Mouse (Mus musculus): ENCODE data around the gene Irak3. TPM values are rescaled to one million over a fixed set of nuclear protein-coding genes. Genes with fewer than 3 reads are reported as not detected.
"Not testable (repeated sequence)": the region's sequence is repeated elsewhere in the genome, so short reads cannot be mapped to it uniquely, and the experiment has no call there.

Gene Irak3
- polyA plus RNA-seq, 1 experiment from 2014 or later = 1.2 TPM

GRCm38 (mm10) chr10:120123721-120124120 lies 78.2 kb downstream of the Irak3 start:
- Histone ChIP-seq H3K27ac (ENCODE audit: low read length) (no peak overlapping the region), H3K36me3 (ENCODE audit: control insufficient read depth, insufficient read depth, low read length) (no peaks in the 10 kb centered on the region), H3K4me3 (ENCODE audit: low read length) (no peak overlapping the region), H3K27me3 (ENCODE audit: control insufficient read depth, insufficient read depth, low read depth, low read length) (no peaks in the 10 kb centered on the region; the same call in 1 of the 2 replicates), H3K4me1 (replicated peaks; ENCODE audit: control insufficient read depth, insufficient read depth, low read length) (0 out of 2 replicates have a peak, but pooled peaks cover 3% of the 10 kb centered on the region), H3K9ac (ENCODE audit: low read length) (no peak overlapping the region), H3K4me2 (ENCODE audit: low read depth, low read length) (no peak overlapping the region), H3K9me3 (ENCODE audit: control insufficient read depth, low read length) (no peaks in the 10 kb centered on the region)
- ATAC-seq (ENCODE audit: low read depth) = no peak
- 81% methylated on average over 3 of the region's 3 CpGs for WGBS

- no peak overlapping the region for H3K4me3 ChIP-seq (ENCODE audit: low read length)
- no peaks in the 10 kb centered on the region for H3K27me3 ChIP-seq (ENCODE audit: control insufficient read depth, insufficient read depth, low read depth, low read length)
- H3K27ac ChIP-seq (ENCODE audit: low read length) = no peak overlapping the region
- H3K9ac ChIP-seq (ENCODE audit: low read length) = no peak overlapping the region
- peaks cover 3% of the 10 kb centered on the region; the same call in 1 of the 2 replicates for H3K4me1 ChIP-seq (replicated peaks; ENCODE audit: control insufficient read depth, insufficient read depth, low read length)
- H3K4me2 ChIP-seq (ENCODE audit: low read depth, low read length) = no peak overlapping the region
- WGBS = 97% methylated on average over 1 of the region's 1 CpGs
- H3K36me3 ChIP-seq (ENCODE audit: control insufficient read depth, insufficient read depth, low read length) = no peaks in the 10 kb centered on the region
- H3K9me3 ChIP-seq (ENCODE audit: control insufficient read depth, low read length) = no peaks in the 10 kb centered on the region
- ATAC-seq (ENCODE audit: low read depth) = no peak
Observed at GRCm38 (mm10) chr10:120115249-120115648, 86.7 kb downstream of the Irak3 start.

GRCm38 (mm10) chr10:120114493-120114892 lies 87.4 kb downstream of the Irak3 start:
- Histone ChIP-seq H3K4me2 (ENCODE audit: low read depth, low read length) (no peak overlapping the region), H3K27ac (ENCODE audit: low read length) (no peak overlapping the region), H3K4me3 (ENCODE audit: low read length) (no peak overlapping the region), H3K36me3 (ENCODE audit: control insufficient read depth, insufficient read depth, low read length) (no peaks in the 10 kb centered on the region), H3K4me1 (replicated peaks; ENCODE audit: control insufficient read depth, insufficient read depth, low read length) (peaks cover 3% of the 10 kb centered on the region; the same call in 1 of the 2 replicates), H3K9ac (ENCODE audit: low read length) (no peak overlapping the region), H3K9me3 (ENCODE audit: control insufficient read depth, low read length) (no peaks in the 10 kb centered on the region), H3K27me3 (ENCODE audit: control insufficient read depth, insufficient read depth, low read depth, low read length) (no peaks in the 10 kb centered on the region)
- WGBS = 36% methylated on average over 7 of the region's 7 CpGs
- ATAC-seq (ENCODE audit: low read depth) = no peak

- no peak overlapping the region for H3K27ac ChIP-seq (ENCODE audit: low read length)
- no peaks in the 10 kb centered on the region for H3K27me3 ChIP-seq (ENCODE audit: control insufficient read depth, insufficient read depth, low read depth, low read length)
- H3K4me2 ChIP-seq (ENCODE audit: low read depth, low read length) = no peak overlapping the region
- H3K4me1 ChIP-seq (replicated peaks; ENCODE audit: control insufficient read depth, insufficient read depth, low read length) = peaks cover 3% of the 10 kb centered on the region; the same call in 1 of the 2 replicates
- no peaks in the 10 kb centered on the region for H3K36me3 ChIP-seq (ENCODE audit: control insufficient read depth, insufficient read depth, low read length)
- no peak overlapping the region for H3K4me3 ChIP-seq (ENCODE audit: low read length)
- WGBS = 72% methylated on average over 6 of the region's 6 CpGs
- ATAC-seq (ENCODE audit: low read depth) = no peak
- no peaks in the 10 kb centered on the region for H3K9me3 ChIP-seq (ENCODE audit: control insufficient read depth, low read length)
- no peak overlapping the region for H3K9ac ChIP-seq (ENCODE audit: low read length)
Observed at GRCm38 (mm10) chr10:120113980-120114379, 88.0 kb downstream of the Irak3 start.

GRCm38 (mm10) chr10:120113482-120113881 lies 88.4 kb downstream of the Irak3 start:
- peak overlapping the region; percentile 79 for H3K4me2 ChIP-seq (ENCODE audit: low read depth, low read length)
- not testable (repeated sequence) for H3K9ac ChIP-seq (ENCODE audit: low read length); H3K27ac ChIP-seq (ENCODE audit: low read length); H3K36me3 ChIP-seq (ENCODE audit: control insufficient read depth, insufficient read depth, low read length); ATAC-seq (ENCODE audit: low read depth); H3K27me3 ChIP-seq (ENCODE audit: control insufficient read depth, insufficient read depth, low read depth, low read length); H3K9me3 ChIP-seq (ENCODE audit: control insufficient read depth, low read length); H3K4me1 ChIP-seq (replicated peaks; ENCODE audit: control insufficient read depth, insufficient read depth, low read length)
- 62% methylated on average over 9 of the region's 9 CpGs for WGBS
- peak overlapping the region; percentile 58 for H3K4me3 ChIP-seq (ENCODE audit: low read length)

- H3K4me3 ChIP-seq (ENCODE audit: low read length) = peak within 1 kb of the TSS; percentile 58
- under 1% methylated on average over 55 of the region's 55 CpGs for WGBS
- 0 out of 2 replicates have a peak, but pooled peaks cover 2% of the 10 kb centered on the region for H3K36me3 ChIP-seq (ENCODE audit: control insufficient read depth, insufficient read depth, low read length)
- peaks cover 3% of the 10 kb centered on the region; the same call in 1 of the 2 replicates for H3K4me1 ChIP-seq (replicated peaks; ENCODE audit: control insufficient read depth, insufficient read depth, low read length)
- peak within 1 kb of the TSS; percentile 63 for H3K9ac ChIP-seq (ENCODE audit: low read length)
- peak within 1 kb of the TSS; percentile 79 for H3K4me2 ChIP-seq (ENCODE audit: low read depth, low read length)
- 0 out of 2 replicates have a peak within 1 kb of the TSS, but pooled peaks have one; percentile 13 for H3K27ac ChIP-seq (ENCODE audit: low read length)
- peak; percentile 100 for ATAC-seq (ENCODE audit: low read depth)
- no peaks in the 10 kb centered on the region for H3K9me3 ChIP-seq (ENCODE audit: control insufficient read depth, low read length)
- H3K27me3 ChIP-seq (ENCODE audit: control insufficient read depth, insufficient read depth, low read depth, low read length) = no peaks in the 10 kb centered on the region
Observed at GRCm38 (mm10) chr10:120112507-120113396, 89.2 kb downstream of the Irak3 start, which contains the start of gene Helb. Gene Helb (minus strand): TSS chr10:120112987.

- peak overlapping the region; percentile 58 for H3K4me3 ChIP-seq (ENCODE audit: low read length)
- no peak overlapping the region for H3K27ac ChIP-seq (ENCODE audit: low read length)
- H3K27me3 ChIP-seq (ENCODE audit: control insufficient read depth, insufficient read depth, low read depth, low read length) = no peaks in the 10 kb centered on the region
- H3K4me1 ChIP-seq (replicated peaks; ENCODE audit: control insufficient read depth, insufficient read depth, low read length) = peaks cover 3% of the 10 kb centered on the region; the same call in 1 of the 2 replicates
- peak overlapping the region; percentile 63 for H3K9ac ChIP-seq (ENCODE audit: low read length)
- H3K36me3 ChIP-seq (ENCODE audit: control insufficient read depth, insufficient read depth, low read length) = 0 out of 2 replicates have a peak, but pooled peaks cover 2% of the 10 kb centered on the region
- WGBS = 76% methylated on average over 3 of the region's 3 CpGs
- H3K9me3 ChIP-seq (ENCODE audit: control insufficient read depth, low read length) = no peaks in the 10 kb centered on the region
- peak overlapping the region; percentile 79 for H3K4me2 ChIP-seq (ENCODE audit: low read depth, low read length)
- no peak for ATAC-seq (ENCODE audit: low read depth)
Observed at GRCm38 (mm10) chr10:120111691-120112319, 90.1 kb downstream of the Irak3 start.

GRCm38 (mm10) chr10:120100806-120101205 lies 101.1 kb downstream of the Irak3 start:
- 83% methylated on average over 1 of the region's 1 CpGs for WGBS

GRCm38 (mm10) chr10:120097564-120097963 lies 104.4 kb downstream of the Irak3 start:
- Histone ChIP-seq H3K27me3 (ENCODE audit: control insufficient read depth, insufficient read depth, low read depth, low read length) (no peaks in the 10 kb centered on the region), H3K9me3 (ENCODE audit: control insufficient read depth, low read length) (no peaks in the 10 kb centered on the region), H3K9ac (ENCODE audit: low read length) (no peak overlapping the region), H3K4me2 (ENCODE audit: low read depth, low read length) (no peak overlapping the region), H3K36me3 (ENCODE audit: control insufficient read depth, insufficient read depth, low read length) (peaks cover 11% of the 10 kb centered on the region), H3K27ac (ENCODE audit: low read length) (no peak overlapping the region), H3K4me3 (ENCODE audit: low read length) (no peak overlapping the region), H3K4me1 (replicated peaks; ENCODE audit: control insufficient read depth, insufficient read depth, low read length) (no peaks in the 10 kb centered on the region)
- ATAC-seq (ENCODE audit: low read depth) = no peak
- WGBS = 58% methylated on average over 5 of the region's 5 CpGs

More at GRCm38 (mm10) chr10:120100806-120101205, 101.1 kb downstream of the Irak3 start:
- no peaks in the 10 kb centered on the region for H3K4me1 ChIP-seq (replicated peaks; ENCODE audit: control insufficient read depth, insufficient read depth, low read length)
- H3K27ac ChIP-seq (ENCODE audit: low read length) = no peak overlapping the region
- no peak overlapping the region for H3K9ac ChIP-seq (ENCODE audit: low read length)
- H3K27me3 ChIP-seq (ENCODE audit: control insufficient read depth, insufficient read depth, low read depth, low read length) = no peaks in the 10 kb centered on the region
- no peak overlapping the region for H3K4me2 ChIP-seq (ENCODE audit: low read depth, low read length)
- H3K36me3 ChIP-seq (ENCODE audit: control insufficient read depth, insufficient read depth, low read length) = peaks cover 16% of the 10 kb centered on the region; the same call in 1 of the 2 replicates
- H3K9me3 ChIP-seq (ENCODE audit: control insufficient read depth, low read length) = no peaks in the 10 kb centered on the region
- no peak for ATAC-seq (ENCODE audit: low read depth)
- H3K4me3 ChIP-seq (ENCODE audit: low read length) = no peak overlapping the region

All from lung, embryonic 16.5 days (tissue).